Mouse (Mus musculus) brain, embryonic 14.5 days (tissue): ENCODE results near the gene Mknk1.

Experiments used
- CTCF ChIP-seq: fragments of 200-500 bp; IDR thresholded peaks from 2 replicates; pipeline ENCODE4 v1.5.1; 2012; ENCODE audit warnings: inconsistent platforms, mild to moderate bottlenecking, moderate library complexity, borderline replicate concordance; ENCODE audit not compliant: insufficient read depth, insufficient read length; ENCODE audit errors: extremely low read depth
- POLR2A ChIP-seq: fragments of 200-500 bp; IDR thresholded peaks from 2 replicates; pipeline ENCODE4 v1.6.1; 2012; ENCODE audit warnings: mild to moderate bottlenecking, inconsistent platforms, borderline replicate concordance; ENCODE audit not compliant: poor library complexity, insufficient read depth, insufficient read length, severe bottlenecking; ENCODE audit errors: extremely low read depth

DNA sequence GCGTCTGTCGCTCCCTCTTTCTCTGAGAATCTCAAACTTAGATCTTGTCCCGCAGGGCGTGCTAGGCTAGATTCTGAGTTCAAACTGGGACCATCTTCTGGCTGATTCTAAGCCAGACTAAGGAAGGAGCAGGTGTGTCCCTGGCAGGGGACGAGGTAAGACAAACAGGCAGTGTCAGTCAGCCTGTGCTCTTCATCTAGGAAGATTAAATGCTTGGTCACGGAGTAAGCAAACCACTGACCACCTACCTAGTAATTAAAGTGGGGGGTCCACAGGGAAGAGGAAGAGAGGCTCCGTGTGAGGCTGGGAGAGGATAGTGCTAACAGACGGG is 10.5 kb upstream of the Mknk1 start:
- TF ChIP-seq CTCF (no peak), POLR2A (no peak)
